Mouse (Mus musculus) gastrocnemius, adult 8-10 months (tissue): ENCODE results near the gene Ldlrad3. TPM values are rescaled to one million over a fixed set of nuclear protein-coding genes. Genes with fewer than 3 reads are reported as not detected.

Source experiments
- DNase-seq, 2 experiments: peaks; one replicate each; pipeline ENCODE4 v3.0.0; 2022; ENCODE audit warnings: low spot score in 2 of 2
- total RNA-seq, 4 experiments: library from RNA; stranded (reverse); gene quantifications; 2 replicates each; pipeline ENCODE4 v1.2.4; 2022

Ldlrad3 gene
- total RNA-seq, 4 experiments from 2014 or later: 3.4 to 4.9 (median 3.8) TPM

GRCm38 (mm10) chr2:102003776-102004264, 182.4 kb downstream of the Ldlrad3 start:
- DNase-seq: no peak

- DNase-seq: no peak
These were observed 183.0 kb downstream of the Ldlrad3 start for GRCm38 (mm10) chr2:102002974-102003775.

GRCm38 (mm10) chr2:102002408-102002973, 183.7 kb downstream of the Ldlrad3 start:
- no peak for DNase-seq

- DNase-seq: no peak
These were observed 184.5 kb downstream of the Ldlrad3 start for GRCm38 (mm10) chr2:102001661-102002060.

- no peak for DNase-seq
These were observed 187.1 kb downstream of the Ldlrad3 start for GRCm38 (mm10) chr2:101998911-101999572.

- no peak for DNase-seq
These were observed 189.2 kb downstream of the Ldlrad3 start for GRCm38 (mm10) chr2:101997013-101997412.

GRCm38 (mm10) chr2:101992574-101993310, 193.4 kb downstream of the Ldlrad3 start:
- DNase-seq: no peak

- DNase-seq: no peak
These were observed 194.5 kb downstream of the Ldlrad3 start for GRCm38 (mm10) chr2:101991726-101992125.

- no peak for DNase-seq
These were observed 199.7 kb downstream of the Ldlrad3 start for GRCm38 (mm10) chr2:101986344-101987087.

- no peak for DNase-seq
These were observed 202.2 kb downstream of the Ldlrad3 start for GRCm38 (mm10) chr2:101983853-101984543.

- DNase-seq: no peak
These were observed 202.9 kb downstream of the Ldlrad3 start for GRCm38 (mm10) chr2:101983082-101983852.

GRCm38 (mm10) chr2:101981964-101982498, 204.2 kb downstream of the Ldlrad3 start:
- no peak for DNase-seq

- no peak for DNase-seq
These were observed 205.0 kb downstream of the Ldlrad3 start for GRCm38 (mm10) chr2:101981211-101981610.

- no peak for DNase-seq
These were observed 205.7 kb downstream of the Ldlrad3 start for GRCm38 (mm10) chr2:101980456-101980947.

GRCm38 (mm10) chr2:101978534-101979525, 207.4 kb downstream of the Ldlrad3 start:
- peak in 1 of 2 experiments; percentile 7 for DNase-seq

- no peak for DNase-seq
These were observed 209.7 kb downstream of the Ldlrad3 start for GRCm38 (mm10) chr2:101976399-101977064.

GRCm38 (mm10) chr2:101973810-101974209, 212.4 kb downstream of the Ldlrad3 start:
- DNase-seq: no peak
